Mouse (Mus musculus) spleen, adult 2 months (tissue): ENCODE data around the gene Cd3eap. TPM values are rescaled to one million over a fixed set of nuclear protein-coding genes. Genes with fewer than 3 reads are reported as not detected.

Experiments
- DNase-seq, 2 experiments: peaks; one replicate each; pipeline versions ENCODE4 v3.0.0 to v3.0.0-alpha.2; 2012 to 2021; ENCODE audit warnings: low spot score in 2 of 2, low read depth in 1 of 2
- H3K27ac ChIP-seq: fragments of 200-500 bp; 2 replicates; pipeline ENCODE4 v1.5.1; 2012; ENCODE audit warnings: low read length, inconsistent platforms; ENCODE audit not compliant: insufficient read depth
- H3K27me3 ChIP-seq: fragments of 200-500 bp; 2 replicates; pipeline ENCODE4 v1.6.1; 2012; ENCODE audit warnings: mild to moderate bottlenecking, moderate library complexity, low read length, inconsistent platforms; ENCODE audit not compliant: control insufficient read depth, insufficient read depth
- H3K36me3 ChIP-seq: fragments of 200-500 bp; 2 replicates; pipeline ENCODE4 v1.6.1; 2012; ENCODE audit warnings: mild to moderate bottlenecking, low read length, inconsistent platforms; ENCODE audit not compliant: control insufficient read depth, insufficient read depth
- H3K4me1 ChIP-seq: fragments of 200-500 bp; 2 replicates; pipeline ENCODE4 v1.6.1; 2011; ENCODE audit warnings: inconsistent platforms; ENCODE audit not compliant: control insufficient read depth, insufficient read depth, insufficient read length
- H3K4me3 ChIP-seq: fragments of 200-500 bp; 2 replicates; pipeline ENCODE4 v1.5.1; 2011; ENCODE audit warnings: mild to moderate bottlenecking, inconsistent platforms; ENCODE audit not compliant: insufficient read depth, insufficient read length; ENCODE audit errors: extremely low read depth
- CTCF ChIP-seq: fragments of 200-500 bp; IDR thresholded peaks from 2 replicates; pipeline ENCODE4 v1.5.1; 2011; ENCODE audit warnings: mild to moderate bottlenecking, inconsistent platforms; ENCODE audit not compliant: insufficient read depth, insufficient read length, insufficient replicate concordance; ENCODE audit errors: extremely low read depth
- POLR2A ChIP-seq: fragments of 200-500 bp; IDR thresholded peaks from 2 replicates; pipeline ENCODE4 v1.6.1; 2011; ENCODE audit warnings: low read depth, low read length, inconsistent platforms
- WGBS: fragments of 180-500 bp; shearing (Covaris S2); methylation state at CpG from one replicate; pipeline ENCODE4 v1.1.7; 2018; 5-methylcytosine and 5-hydroxymethylcytosine counted together
- polyA plus RNA-seq: library from polyadenylated mRNA; depleted of rRNA; stranded (reverse); fragments of >200 nt; gene quantifications from 2 replicates; pipeline ENCODE4 v1.2.3, GENCODE M21; 2012

Gene Cd3eap
- polyA plus RNA-seq, 1 experiment = 5.8 TPM

DNA sequence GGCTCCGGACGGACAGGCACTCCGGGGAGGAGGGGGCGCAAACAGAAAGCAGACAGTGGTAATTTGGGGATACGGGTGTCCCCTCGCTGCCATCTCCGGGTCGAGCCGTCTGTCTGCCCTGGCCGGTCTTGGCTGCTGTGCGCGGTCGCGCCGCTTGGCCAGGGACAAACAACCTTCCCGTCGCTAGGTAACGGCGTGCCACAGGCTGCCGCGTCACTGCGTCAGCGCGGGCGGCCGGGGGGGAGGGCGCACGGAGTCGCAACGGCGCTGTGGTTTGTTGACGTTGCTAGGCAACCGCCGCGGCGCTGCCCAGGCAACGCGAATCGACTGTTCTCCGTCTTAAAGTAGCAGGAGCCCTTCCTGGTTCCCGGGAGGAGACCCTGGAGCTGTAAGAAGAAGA, 39.4 kb downstream of the Cd3eap start:
- TF ChIP-seq CTCF = peak; percentile 4; the same call in 1 of the 2 replicates
- TF ChIP-seq POLR2A = no peak
- Histone ChIP-seq H3K36me3 (no peaks in the 10 kb centered on the region), H3K4me3 (peak overlapping the region; percentile 50), H3K27ac (no peak overlapping the region), H3K4me1 (peaks cover 23% of the 10 kb centered on the region; the same call in 1 of the 2 replicates), H3K27me3 (no peaks in the 10 kb centered on the region)
- 1% methylated on average over 39 of the region's 41 CpGs for WGBS
- DNase-seq = peak; percentile 92 to 94

DNA sequence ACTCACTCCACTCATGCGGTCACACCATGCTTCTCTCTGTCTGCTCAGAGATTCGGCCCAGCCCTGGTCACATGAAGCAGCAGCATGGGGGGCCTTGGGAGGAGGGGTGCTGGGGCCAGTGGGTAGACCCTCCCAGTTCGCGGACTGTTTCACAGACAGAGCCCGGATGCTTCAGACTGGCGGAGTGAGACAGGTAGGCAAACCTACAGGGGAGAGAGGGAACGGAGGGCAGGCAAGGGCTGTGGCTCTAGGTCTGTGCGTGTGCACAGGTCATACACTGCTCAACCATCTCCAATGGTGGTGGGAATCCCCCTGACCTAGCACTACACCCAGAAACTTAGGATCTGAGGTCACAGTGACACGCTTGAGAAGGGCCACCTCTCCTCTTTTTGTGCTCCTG, 39.8 kb downstream of the Cd3eap start:
- DNase-seq = no peak
- no peak overlapping the region for H3K27ac ChIP-seq

DNA sequence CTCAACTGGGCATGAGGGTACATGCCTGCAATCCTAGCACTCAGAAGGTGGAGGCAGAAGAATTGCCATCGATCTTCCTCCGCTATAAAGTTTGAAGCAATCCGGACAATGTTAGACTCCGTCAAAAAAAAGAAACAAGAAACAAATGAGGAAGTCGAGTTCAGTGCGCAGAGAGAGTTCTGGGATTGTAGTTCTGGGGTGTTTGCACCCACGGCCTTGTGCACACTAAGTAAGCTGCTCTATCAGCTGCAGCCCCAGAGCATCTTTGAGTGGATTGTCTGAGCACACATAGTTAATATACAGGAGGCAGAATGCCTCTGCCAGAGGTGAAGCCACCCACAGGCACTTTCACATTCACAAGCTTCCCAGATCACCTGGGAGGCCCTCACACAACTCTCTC, 40.6 kb downstream of the Cd3eap start:
- TF ChIP-seq POLR2A = no peak
- no peak for TF ChIP-seq CTCF
- Histone ChIP-seq H3K36me3 (no peaks in the 10 kb centered on the region), H3K4me3 (no peak overlapping the region), H3K27me3 (0 out of 2 replicates have a peak, but pooled peaks cover 1% of the 10 kb centered on the region), H3K27ac (no peak overlapping the region), H3K4me1 (peaks cover 23% of the 10 kb centered on the region; the same call in 1 of the 2 replicates)
- 12% methylated on average over 7 of the region's 7 CpGs for WGBS
- no peak for DNase-seq

More for the DNA sequence above, 39.8 kb downstream of the Cd3eap start:
- Histone ChIP-seq H3K27me3 (0 out of 2 replicates have a peak, but pooled peaks cover 1% of the 10 kb centered on the region), H3K36me3 (no peaks in the 10 kb centered on the region), H3K4me3 (peak overlapping the region; percentile 50), H3K4me1 (peaks cover 23% of the 10 kb centered on the region; the same call in 1 of the 2 replicates)
- TF ChIP-seq CTCF (no peak), POLR2A (no peak)
- WGBS = 55% methylated on average over 9 of the region's 9 CpGs

DNA sequence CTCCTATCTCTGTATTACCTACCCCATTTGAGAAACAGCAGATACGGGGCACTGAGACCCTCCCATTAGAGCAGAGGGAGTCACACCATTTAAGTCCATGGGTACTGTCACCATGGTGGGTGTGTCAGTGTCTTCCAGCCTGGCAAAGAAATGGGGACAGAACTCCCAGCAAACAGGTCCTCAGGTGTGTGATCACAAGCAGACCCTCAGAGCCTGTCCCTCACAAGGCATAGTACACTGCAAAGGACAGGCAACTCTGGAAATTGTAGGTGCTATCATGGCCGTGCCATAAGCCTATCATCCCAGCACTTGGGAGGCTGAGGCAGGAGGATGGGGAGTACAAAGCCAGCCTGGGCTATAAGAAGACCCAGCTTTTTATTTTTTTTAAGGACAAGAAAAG, 41.1 kb downstream of the Cd3eap start:
- H3K4me3 ChIP-seq = no peak overlapping the region
- DNase-seq = no peak
- WGBS = 93% methylated on average over 2 of the region's 2 CpGs
- no peaks in the 10 kb centered on the region for H3K36me3 ChIP-seq
- 0 out of 2 replicates have a peak, but pooled peaks cover 1% of the 10 kb centered on the region for H3K27me3 ChIP-seq
- peaks cover 23% of the 10 kb centered on the region; the same call in 1 of the 2 replicates for H3K4me1 ChIP-seq
- TF ChIP-seq CTCF (no peak), POLR2A (no peak)
- no peak overlapping the region for H3K27ac ChIP-seq

- DNase-seq = no peak
- Histone ChIP-seq H3K36me3 (no peaks in the 10 kb centered on the region), H3K4me3 (no peak overlapping the region), H3K27ac (no peak overlapping the region), H3K27me3 (0 out of 2 replicates have a peak, but pooled peaks cover 1% of the 10 kb centered on the region), H3K4me1 (peaks cover 23% of the 10 kb centered on the region; the same call in 1 of the 2 replicates)
- WGBS = 9% methylated on average over 14 of the region's 14 CpGs
- TF ChIP-seq POLR2A (no peak), CTCF (no peak)
Observed at GRCm38 (mm10) chr7:19316451-19317161, 42.7 kb downstream of the Cd3eap start.

- 0 out of 2 replicates have a peak, but pooled peaks cover 1% of the 10 kb centered on the region for H3K27me3 ChIP-seq
- TF ChIP-seq CTCF = no peak
- H3K27ac ChIP-seq = no peak overlapping the region
Observed at GRCm38 (mm10) chr7:19314033-19314432, 45.2 kb downstream of the Cd3eap start.

GRCm38 (mm10) chr7:19311991-19312390, 47.3 kb downstream of the Cd3eap start:
- DNase-seq = no peak
- WGBS = 66% methylated on average over 4 of the region's 4 CpGs
- H3K4me1 ChIP-seq = peaks cover 7% of the 10 kb centered on the region; the same call in 1 of the 2 replicates
- no peaks in the 10 kb centered on the region for H3K36me3 ChIP-seq
- 0 out of 2 replicates have a peak, but pooled peaks cover 1% of the 10 kb centered on the region for H3K27me3 ChIP-seq
- no peak overlapping the region for H3K4me3 ChIP-seq
- TF ChIP-seq CTCF (no peak), POLR2A (no peak)
- H3K27ac ChIP-seq = no peak overlapping the region

More at GRCm38 (mm10) chr7:19314033-19314432, 45.2 kb downstream of the Cd3eap start:
- 91% methylated on average over 5 of the region's 5 CpGs for WGBS
- Histone ChIP-seq H3K4me3 (no peak overlapping the region), H3K4me1 (peaks cover 9% of the 10 kb centered on the region; the same call in 1 of the 2 replicates), H3K36me3 (no peaks in the 10 kb centered on the region)
- no peak for DNase-seq
